Mouse (Mus musculus): Measurements from ENCODE around the gene Nanog. TPM values are rescaled to one million over a fixed set of nuclear protein-coding genes. Genes with fewer than 3 reads are reported as not detected.
"Not testable (repeated sequence)": the region's sequence is repeated elsewhere in the genome, so short reads cannot be mapped to it uniquely, and the experiment has no call there.

The Nanog gene
- polyA plus RNA-seq, 1 experiment from 2014 or later: 0.08 TPM

DNA sequence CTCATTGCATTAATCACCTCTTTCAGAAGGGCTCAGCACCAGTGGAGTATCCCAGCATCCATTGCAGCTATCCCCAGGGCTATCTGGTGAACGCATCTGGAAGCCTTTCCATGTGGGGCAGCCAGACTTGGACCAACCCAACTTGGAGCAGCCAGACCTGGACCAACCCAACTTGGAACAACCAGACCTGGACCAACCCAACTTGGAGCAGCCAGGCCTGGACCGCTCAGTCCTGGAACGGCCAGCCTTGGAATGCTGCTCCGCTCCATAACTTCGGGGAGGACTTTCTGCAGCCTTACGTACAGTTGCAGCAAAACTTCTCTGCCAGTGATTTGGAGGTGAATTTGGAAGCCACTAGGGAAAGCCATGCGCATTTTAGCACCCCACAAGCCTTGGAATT is 5.8 kb downstream of the Nanog start:
- H3K4me1 ChIP-seq (ENCODE audit: control insufficient read depth, insufficient read depth, low read depth, low read length); H3K9ac ChIP-seq (ENCODE audit: low read depth, low read length); H3K4me3 ChIP-seq (ENCODE audit: low read length); H3K36me3 ChIP-seq (ENCODE audit: control insufficient read depth, insufficient read depth, low read length); H3K4me2 ChIP-seq (ENCODE audit: low read length); H3K27ac ChIP-seq (ENCODE audit: low read depth, low read length); H3K9me3 ChIP-seq (ENCODE audit: control insufficient read depth, low read length); ATAC-seq; H3K27me3 ChIP-seq (replicated peaks; ENCODE audit: control insufficient read depth, insufficient read depth, low read length): not testable (repeated sequence)
- WGBS: 94% methylated on average over 7 of the region's 7 CpGs

GRCm38 (mm10) chr6:122714707-122715365 is 7.5 kb downstream of the Nanog start:
- no peak for ATAC-seq
- H3K4me3 ChIP-seq (ENCODE audit: low read length): no peak overlapping the region
- H3K4me2 ChIP-seq (ENCODE audit: low read length): no peak overlapping the region
- H3K4me1 ChIP-seq (ENCODE audit: control insufficient read depth, insufficient read depth, low read depth, low read length): no peaks in the 10 kb centered on the region
- H3K27ac ChIP-seq (ENCODE audit: low read depth, low read length): no peak overlapping the region
- no peaks in the 10 kb centered on the region for H3K36me3 ChIP-seq (ENCODE audit: control insufficient read depth, insufficient read depth, low read length)
- H3K9me3 ChIP-seq (ENCODE audit: control insufficient read depth, low read length): no peaks in the 10 kb centered on the region
- 59% methylated on average over 7 of the region's 7 CpGs for WGBS
- no peak overlapping the region for H3K9ac ChIP-seq (ENCODE audit: low read depth, low read length)
- no peaks in the 10 kb centered on the region for H3K27me3 ChIP-seq (replicated peaks; ENCODE audit: control insufficient read depth, insufficient read depth, low read length)

- ATAC-seq: peak; percentile 58; the same call in 1 of the 2 replicates
- H3K36me3 ChIP-seq (ENCODE audit: control insufficient read depth, insufficient read depth, low read length): no peaks in the 10 kb centered on the region
- H3K27me3 ChIP-seq (replicated peaks; ENCODE audit: control insufficient read depth, insufficient read depth, low read length): no peaks in the 10 kb centered on the region
- no peaks in the 10 kb centered on the region for H3K9me3 ChIP-seq (ENCODE audit: control insufficient read depth, low read length)
- no peak overlapping the region for H3K9ac ChIP-seq (ENCODE audit: low read depth, low read length)
- no peak overlapping the region for H3K27ac ChIP-seq (ENCODE audit: low read depth, low read length)
- no peaks in the 10 kb centered on the region for H3K4me1 ChIP-seq (ENCODE audit: control insufficient read depth, insufficient read depth, low read depth, low read length)
- H3K4me2 ChIP-seq (ENCODE audit: low read length): no peak overlapping the region
- H3K4me3 ChIP-seq (ENCODE audit: low read length): no peak overlapping the region
- 3% methylated on average over 4 of the region's 4 CpGs for WGBS
Observed at GRCm38 (mm10) chr6:122715886-122716285, 8.6 kb downstream of the Nanog start.

DNA sequence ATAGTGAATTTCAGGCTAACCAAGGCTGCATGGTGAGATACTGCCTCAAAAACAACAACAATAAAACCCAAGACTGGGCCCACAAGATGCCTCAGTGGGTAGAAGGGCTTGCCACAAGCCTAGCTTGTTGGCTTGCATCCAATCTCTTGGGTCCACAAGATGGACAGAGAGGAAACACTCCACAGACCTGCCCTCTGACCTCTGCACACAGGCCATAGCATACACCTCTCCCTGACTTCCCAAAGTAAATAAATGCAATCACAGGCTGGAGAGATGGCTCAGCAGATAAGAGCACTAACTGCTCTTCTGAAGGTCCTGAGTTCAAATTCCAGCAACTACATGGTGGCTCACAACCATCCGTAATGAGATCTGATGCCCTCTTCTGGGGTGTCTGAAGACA is 10.9 kb downstream of the Nanog start:
- not testable (repeated sequence) for ATAC-seq; H3K4me3 ChIP-seq (ENCODE audit: low read length); H3K27ac ChIP-seq (ENCODE audit: low read depth, low read length); H3K9ac ChIP-seq (ENCODE audit: low read depth, low read length); H3K4me1 ChIP-seq (ENCODE audit: control insufficient read depth, insufficient read depth, low read depth, low read length); H3K36me3 ChIP-seq (ENCODE audit: control insufficient read depth, insufficient read depth, low read length); H3K9me3 ChIP-seq (ENCODE audit: control insufficient read depth, low read length); H3K4me2 ChIP-seq (ENCODE audit: low read length); H3K27me3 ChIP-seq (replicated peaks; ENCODE audit: control insufficient read depth, insufficient read depth, low read length)
- 92% methylated on average over 1 of the region's 1 CpGs for WGBS

GRCm38 (mm10) chr6:122719942-122720341 is 12.7 kb downstream of the Nanog start:
- Histone ChIP-seq H3K36me3 (ENCODE audit: control insufficient read depth, insufficient read depth, low read length) (no peaks in the 10 kb centered on the region), H3K4me2 (ENCODE audit: low read length) (no peak overlapping the region), H3K9me3 (ENCODE audit: control insufficient read depth, low read length) (no peaks in the 10 kb centered on the region), H3K9ac (ENCODE audit: low read depth, low read length) (no peak overlapping the region), H3K27me3 (replicated peaks; ENCODE audit: control insufficient read depth, insufficient read depth, low read length) (no peaks in the 10 kb centered on the region), H3K27ac (ENCODE audit: low read depth, low read length) (no peak overlapping the region), H3K4me3 (ENCODE audit: low read length) (no peak overlapping the region), H3K4me1 (ENCODE audit: control insufficient read depth, insufficient read depth, low read depth, low read length) (no peaks in the 10 kb centered on the region)
- 31% methylated on average over 2 of the region's 2 CpGs for WGBS
- ATAC-seq: no peak

DNA sequence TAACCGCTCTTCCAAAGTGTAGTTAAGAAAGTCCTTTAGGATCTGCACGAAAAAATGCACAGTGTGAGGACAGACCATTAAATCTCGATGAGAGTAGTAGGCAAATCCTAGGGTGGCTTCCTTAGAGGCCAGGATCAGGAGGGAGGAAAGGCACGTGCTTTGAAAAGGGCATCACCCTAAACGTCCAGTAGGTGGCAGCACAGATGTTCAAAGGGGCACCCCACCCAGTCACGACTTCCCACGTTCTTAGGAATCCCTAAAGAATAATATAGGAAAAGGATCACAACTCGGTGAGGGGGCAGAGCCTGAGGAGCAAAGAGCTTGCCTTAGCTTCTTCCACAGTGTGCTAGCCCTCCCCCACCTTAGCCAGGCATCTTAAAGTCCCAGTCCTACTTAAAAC is 32.7 kb downstream of the Nanog start:
- WGBS: 13% methylated on average over 8 of the region's 8 CpGs
- peak overlapping the region; percentile 61 for H3K4me3 ChIP-seq (ENCODE audit: low read length)
- ATAC-seq: peak; percentile 27; the same call in 1 of the 2 replicates
- no peaks in the 10 kb centered on the region for H3K9me3 ChIP-seq (ENCODE audit: control insufficient read depth, low read length)
- no peaks in the 10 kb centered on the region; the same call in none of the 2 replicates for H3K27me3 ChIP-seq (replicated peaks; ENCODE audit: control insufficient read depth, insufficient read depth, low read length)
- H3K9ac ChIP-seq (ENCODE audit: low read depth, low read length): no peak overlapping the region
- no peak overlapping the region for H3K27ac ChIP-seq (ENCODE audit: low read depth, low read length)
- H3K36me3 ChIP-seq (ENCODE audit: control insufficient read depth, insufficient read depth, low read length): peaks cover 13% of the 10 kb centered on the region; the same call in 1 of the 2 replicates
- H3K4me1 ChIP-seq (ENCODE audit: control insufficient read depth, insufficient read depth, low read depth, low read length): peaks cover 8% of the 10 kb centered on the region
- H3K4me2 ChIP-seq (ENCODE audit: low read length): peak overlapping the region; percentile 57

- Histone ChIP-seq H3K9me3 (ENCODE audit: control insufficient read depth, low read length) (no peaks in the 10 kb centered on the region), H3K4me3 (ENCODE audit: low read length) (peak overlapping the region; percentile 61), H3K4me2 (ENCODE audit: low read length) (peak overlapping the region; percentile 57), H3K27ac (ENCODE audit: low read depth, low read length) (peak overlapping the region; percentile 66), H3K36me3 (ENCODE audit: control insufficient read depth, insufficient read depth, low read length) (peaks cover 6% of the 10 kb centered on the region; the same call in 1 of the 2 replicates), H3K9ac (ENCODE audit: low read depth, low read length) (peak overlapping the region; percentile 75), H3K27me3 (replicated peaks; ENCODE audit: control insufficient read depth, insufficient read depth, low read length) (peaks cover 2% of the 10 kb centered on the region), H3K4me1 (ENCODE audit: control insufficient read depth, insufficient read depth, low read depth, low read length) (peaks cover 8% of the 10 kb centered on the region)
- ATAC-seq: peak; percentile 11; the same call in 1 of the 2 replicates
- 5% methylated on average over 25 of the region's 25 CpGs for WGBS
Observed at GRCm38 (mm10) chr6:122741460-122742227, 34.4 kb downstream of the Nanog start.

DNA sequence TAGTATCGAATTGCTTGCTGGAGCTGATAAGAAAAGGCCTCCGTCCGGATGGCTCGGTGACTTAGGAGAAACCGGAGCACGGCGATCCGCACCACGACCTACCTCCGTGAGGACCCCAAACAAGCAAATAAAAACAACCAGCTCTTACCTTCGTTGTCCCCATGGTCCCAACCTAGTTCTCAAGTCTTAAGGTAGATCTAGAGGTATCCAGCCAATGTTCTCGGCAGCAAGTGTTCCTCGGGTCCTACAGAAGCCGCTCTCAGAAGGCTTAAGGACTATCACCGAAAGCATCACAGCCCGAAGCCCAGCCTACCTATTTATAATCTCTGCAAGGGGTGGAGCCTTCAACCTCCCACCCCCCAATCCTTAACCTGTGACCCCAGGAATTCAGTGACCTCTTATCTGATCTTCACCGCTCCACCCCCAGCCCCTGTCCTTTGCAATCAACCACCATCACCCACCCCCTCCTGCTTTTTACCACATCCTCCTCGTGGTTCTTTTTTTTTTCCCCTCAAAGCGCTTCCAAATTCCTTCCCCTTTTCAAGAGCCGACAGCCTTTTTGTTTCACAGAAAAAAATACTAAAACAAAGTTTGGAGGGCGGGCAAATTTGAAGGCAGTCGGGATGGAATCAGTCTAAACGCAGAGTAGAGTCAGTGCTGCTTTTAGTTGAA is 35.1 kb downstream of the Nanog start:
- peaks cover 8% of the 10 kb centered on the region for H3K4me1 ChIP-seq (ENCODE audit: control insufficient read depth, insufficient read depth, low read depth, low read length)
- H3K9me3 ChIP-seq (ENCODE audit: control insufficient read depth, low read length): no peaks in the 10 kb centered on the region
- H3K36me3 ChIP-seq (ENCODE audit: control insufficient read depth, insufficient read depth, low read length): peaks cover under 1% of the 10 kb centered on the region; the same call in 1 of the 2 replicates
- H3K27me3 ChIP-seq (replicated peaks; ENCODE audit: control insufficient read depth, insufficient read depth, low read length): peaks cover 2% of the 10 kb centered on the region
- H3K4me2 ChIP-seq (ENCODE audit: low read length): peak overlapping the region; percentile 57
- peak; percentile 84 for ATAC-seq
- H3K9ac ChIP-seq (ENCODE audit: low read depth, low read length): peak overlapping the region; percentile 75
- under 1% methylated on average over 23 of the region's 23 CpGs for WGBS
- H3K27ac ChIP-seq (ENCODE audit: low read depth, low read length): peak overlapping the region; percentile 66
- H3K4me3 ChIP-seq (ENCODE audit: low read length): peak overlapping the region; percentile 61

GRCm38 (mm10) chr6:122743353-122743752 is 36.1 kb downstream of the Nanog start:
- WGBS: 22% methylated on average over 11 of the region's 11 CpGs
- H3K27ac ChIP-seq (ENCODE audit: low read depth, low read length): no peak overlapping the region
- H3K9me3 ChIP-seq (ENCODE audit: control insufficient read depth, low read length): no peaks in the 10 kb centered on the region
- H3K4me2 ChIP-seq (ENCODE audit: low read length): peak overlapping the region; percentile 32
- no peaks in the 10 kb centered on the region for H3K36me3 ChIP-seq (ENCODE audit: control insufficient read depth, insufficient read depth, low read length)
- peaks cover 8% of the 10 kb centered on the region for H3K4me1 ChIP-seq (ENCODE audit: control insufficient read depth, insufficient read depth, low read depth, low read length)
- H3K4me3 ChIP-seq (ENCODE audit: low read length): no peak overlapping the region; the same call in 1 of the 2 replicates
- H3K27me3 ChIP-seq (replicated peaks; ENCODE audit: control insufficient read depth, insufficient read depth, low read length): peaks cover 2% of the 10 kb centered on the region
- no peak for ATAC-seq
- H3K9ac ChIP-seq (ENCODE audit: low read depth, low read length): peak overlapping the region; percentile 13; the same call in 1 of the 2 replicates
